Mouse (Mus musculus) G1E (cell line): ENCODE measurements around the gene Mcl1.

ENCODE experiments used
- CTCF ChIP-seq: IDR thresholded peaks from 2 replicates; pipeline ENCODE4 v1.5.1; 2012; ENCODE audit warnings: low read depth, low read length, inconsistent platforms, mixed read lengths
- GATA1 ChIP-seq: IDR thresholded peaks from 2 replicates; pipeline ENCODE4 v1.6.1; 2012; ENCODE audit warnings: borderline replicate concordance, low read length, inconsistent platforms, mixed read lengths
- GATA2 ChIP-seq: IDR thresholded peaks from 2 replicates; pipeline ENCODE4 v1.6.1; 2012; ENCODE audit warnings: low read depth, low read length, inconsistent platforms, borderline replicate concordance
- POLR2AphosphoS5 ChIP-seq: IDR thresholded peaks from 2 replicates; pipeline ENCODE4 v1.6.1; 2012; ENCODE audit warnings: low read depth, low read length, inconsistent platforms; ENCODE audit not compliant: insufficient replicate concordance
- TAL1 ChIP-seq: conservative IDR thresholded peaks from 2 replicates; pipeline ENCODE4 v1.6.1; 2012; ENCODE audit warnings: low read depth, low read length, inconsistent platforms, mixed read lengths

- TF ChIP-seq CTCF: no peak
- TF ChIP-seq GATA1: no peak
- no peak for TF ChIP-seq TAL1
- TF ChIP-seq GATA2: no peak
- no peak for TF ChIP-seq POLR2AphosphoS5
Observed at GRCm38 (mm10) chr3:95681365-95681764, 22.8 kb downstream of the Mcl1 start.
